Mouse (Mus musculus) midbrain, embryonic 11.5 days (tissue): ENCODE measurements at regions not wholly inside any gene's neighbourhood (a gene's known extent, or its start where the extent isn't known, plus 50 kb on each side); places are given as distances from the start of the nearest gene placed in this dataset.
"Not testable (repeated sequence)": the region's sequence is repeated elsewhere in the genome, so short reads cannot be mapped to it uniquely, and the experiment has no call there.

ENCODE experiments used
- ATAC-seq: fragments of 200-750 bp; cut with Nextera tagmentation; 2 replicates; pipeline ENCODE4 v1.8.0; 2017; ENCODE audit warnings: moderate TSS enrichment, moderate library complexity; ENCODE audit not compliant: low FRiP score
- DNase-seq: peaks from one replicate; pipeline ENCODE4 v3.0.0; 2015; ENCODE audit warnings: low spot score; ENCODE audit errors: missing footprints
- H3K27ac ChIP-seq: fragments of 300-500 bp; sonication (generic); 2 replicates; pipeline ENCODE4 v1.5.1; 2014; ENCODE audit warnings: low read depth, low read length
- H3K27me3 ChIP-seq: fragments of 300-500 bp; sonication (generic); 2 replicates; pipeline ENCODE4 v1.6.1; 2014; ENCODE audit warnings: mild to moderate bottlenecking, low read length, moderate library complexity, mixed read lengths; ENCODE audit not compliant: control insufficient read depth, insufficient read depth
- H3K36me3 ChIP-seq: fragments of 300-500 bp; sonication (generic); 2 replicates; pipeline ENCODE4 v1.6.1; 2014; ENCODE audit warnings: mild to moderate bottlenecking, low read length, moderate library complexity, mixed read lengths; ENCODE audit not compliant: control insufficient read depth, insufficient read depth
- H3K4me1 ChIP-seq: fragments of 300-500 bp; sonication (generic); 2 replicates; pipeline ENCODE4 v1.6.1; 2014; ENCODE audit warnings: low read length; ENCODE audit not compliant: control insufficient read depth, insufficient read depth
- H3K4me2 ChIP-seq: fragments of 300-500 bp; sonication (generic); 2 replicates; pipeline ENCODE4 v1.6.1; 2014; ENCODE audit warnings: mild to moderate bottlenecking, moderate library complexity
- H3K4me3 ChIP-seq: fragments of 300-500 bp; sonication (generic); 2 replicates; pipeline ENCODE4 v1.5.1; 2014; ENCODE audit warnings: low read depth, low read length
- H3K9ac ChIP-seq: fragments of 300-500 bp; sonication (generic); 2 replicates; pipeline ENCODE4 v1.6.1; 2014; ENCODE audit warnings: low read length
- H3K9me3 ChIP-seq: fragments of 300-500 bp; sonication (generic); 2 replicates; pipeline ENCODE4 v1.6.1; 2016; ENCODE audit warnings: low read length; ENCODE audit not compliant: control insufficient read depth
- WGBS: fragments of 180-500 bp; shearing (Covaris S2); extraction: QIAGEN DNeasy Blood & Tissue Kit; methylation state at CpG from one replicate; pipeline ENCODE4 v1.1.7; 2014; 5-methylcytosine and 5-hydroxymethylcytosine counted together

DNA sequence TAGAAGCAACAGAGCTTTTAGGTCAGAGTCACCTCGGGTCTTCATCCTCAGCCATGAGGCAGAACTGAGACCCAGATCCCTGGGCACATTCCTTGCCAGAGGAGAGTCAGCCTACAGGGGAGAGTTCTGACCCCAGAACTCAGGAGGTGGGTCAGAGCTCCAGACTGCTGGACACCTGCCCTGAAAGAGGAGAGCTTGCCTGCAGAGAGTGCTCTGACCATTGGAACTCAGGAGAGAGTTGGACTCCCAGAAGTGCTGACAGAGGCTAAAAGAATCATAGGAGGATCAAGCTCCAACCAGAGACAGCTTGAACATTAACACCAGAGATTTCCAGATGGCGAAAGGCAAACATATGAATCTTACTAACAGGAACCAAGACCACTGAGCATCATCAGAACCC, 211.4 kb downstream of the Akain1 start:
- H3K4me1 ChIP-seq, H3K36me3 ChIP-seq, DNase-seq, ATAC-seq, H3K27me3 ChIP-seq, H3K27ac ChIP-seq, H3K4me2 ChIP-seq, H3K9ac ChIP-seq, H3K9me3 ChIP-seq, H3K4me3 ChIP-seq: not testable (repeated sequence)
- WGBS, result 79% methylated on average over 2 of the region's 2 CpGs

DNA sequence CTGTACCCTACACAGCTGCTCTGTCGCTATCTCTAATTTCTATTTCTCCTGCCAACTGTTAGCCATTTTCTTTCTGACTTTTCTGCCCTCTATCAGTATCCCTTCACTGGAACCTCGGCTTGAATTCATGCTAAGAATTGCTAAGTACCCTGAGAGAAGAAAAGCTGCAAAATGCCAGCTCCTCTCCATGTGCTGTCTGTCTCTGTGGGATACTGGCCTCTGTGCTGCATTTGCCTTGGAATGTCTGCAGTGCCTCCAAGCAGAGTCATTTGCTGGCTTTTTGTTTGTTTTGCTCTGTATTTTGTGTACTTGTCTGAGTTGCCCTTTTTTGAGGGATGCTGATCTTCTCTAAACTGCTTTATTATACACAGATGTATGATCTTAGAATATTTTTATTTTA, 215.5 kb downstream of the Akain1 start:
- H3K27ac ChIP-seq, result no peak overlapping the region
- ATAC-seq, result no peak
- no peaks in the 10 kb centered on the region for H3K27me3 ChIP-seq
- H3K9me3 ChIP-seq, result no peaks in the 10 kb centered on the region
- 35% methylated on average over 2 of the region's 2 CpGs for WGBS
- no peak overlapping the region for H3K4me3 ChIP-seq
- DNase-seq, result no peak
- no peak overlapping the region for H3K4me2 ChIP-seq
- H3K4me1 ChIP-seq, result no peaks in the 10 kb centered on the region
- H3K9ac ChIP-seq, result no peak overlapping the region
- H3K36me3 ChIP-seq, result no peaks in the 10 kb centered on the region

DNA sequence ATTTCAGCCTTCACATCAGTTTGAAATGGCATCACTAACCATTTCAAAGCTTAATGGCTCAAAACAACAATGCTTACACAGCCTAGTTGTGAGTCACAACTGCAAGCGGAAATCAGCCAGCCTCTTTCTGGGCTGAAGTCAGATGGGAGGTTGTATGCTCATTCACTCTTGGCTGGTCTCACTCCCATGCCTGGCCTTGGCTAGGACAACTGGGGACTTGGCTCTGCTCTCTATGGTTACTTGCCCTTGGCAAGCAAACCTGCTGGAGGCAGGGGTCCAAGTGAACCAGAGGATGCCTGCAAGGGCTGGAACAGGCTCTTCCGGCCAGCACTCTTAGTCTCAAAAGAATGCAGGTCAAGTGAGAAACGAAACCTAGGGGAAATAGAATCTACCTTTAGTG, 233.4 kb downstream of the Akain1 start:
- DNase-seq (no peak), ATAC-seq (no peak)
- H3K4me1 ChIP-seq, result no peaks in the 10 kb centered on the region
- no peak overlapping the region for H3K9ac ChIP-seq
- no peaks in the 10 kb centered on the region for H3K36me3 ChIP-seq
- H3K4me2 ChIP-seq, result no peak overlapping the region
- H3K27me3 ChIP-seq, result no peaks in the 10 kb centered on the region
- H3K4me3 ChIP-seq, result no peak overlapping the region
- no peaks in the 10 kb centered on the region for H3K9me3 ChIP-seq
- H3K27ac ChIP-seq, result no peak overlapping the region
- 92% methylated on average over 3 of the region's 3 CpGs for WGBS

DNA sequence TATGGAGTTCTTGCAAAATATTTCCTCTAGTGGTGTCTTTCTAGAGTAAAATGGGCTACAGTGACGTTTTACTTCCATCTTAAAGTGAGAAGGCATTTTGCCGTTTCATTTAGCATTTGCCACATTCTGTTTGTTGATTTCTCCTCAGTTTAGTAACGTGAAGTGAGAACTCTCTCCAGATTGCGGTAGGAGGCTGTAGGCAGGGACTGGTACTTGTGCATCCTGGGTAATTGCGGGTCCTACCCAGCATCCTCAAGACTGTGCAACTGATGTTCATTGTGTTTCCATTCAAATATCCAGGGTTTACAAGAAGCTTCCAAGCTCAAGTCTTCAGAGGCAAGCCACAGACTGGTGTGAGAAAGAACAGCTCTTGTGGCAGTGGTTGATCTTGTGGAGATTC, 244.0 kb downstream of the Akain1 start:
- H3K9me3 ChIP-seq, result no peaks in the 10 kb centered on the region
- no peak overlapping the region for H3K27ac ChIP-seq
- no peak overlapping the region for H3K4me3 ChIP-seq
- DNase-seq, result no peak
- H3K9ac ChIP-seq, result no peak overlapping the region
- WGBS, result 83% methylated on average over 5 of the region's 5 CpGs
- no peaks in the 10 kb centered on the region for H3K27me3 ChIP-seq
- no peak for ATAC-seq
- no peaks in the 10 kb centered on the region for H3K4me1 ChIP-seq
- no peak overlapping the region for H3K4me2 ChIP-seq
- no peaks in the 10 kb centered on the region for H3K36me3 ChIP-seq

DNA sequence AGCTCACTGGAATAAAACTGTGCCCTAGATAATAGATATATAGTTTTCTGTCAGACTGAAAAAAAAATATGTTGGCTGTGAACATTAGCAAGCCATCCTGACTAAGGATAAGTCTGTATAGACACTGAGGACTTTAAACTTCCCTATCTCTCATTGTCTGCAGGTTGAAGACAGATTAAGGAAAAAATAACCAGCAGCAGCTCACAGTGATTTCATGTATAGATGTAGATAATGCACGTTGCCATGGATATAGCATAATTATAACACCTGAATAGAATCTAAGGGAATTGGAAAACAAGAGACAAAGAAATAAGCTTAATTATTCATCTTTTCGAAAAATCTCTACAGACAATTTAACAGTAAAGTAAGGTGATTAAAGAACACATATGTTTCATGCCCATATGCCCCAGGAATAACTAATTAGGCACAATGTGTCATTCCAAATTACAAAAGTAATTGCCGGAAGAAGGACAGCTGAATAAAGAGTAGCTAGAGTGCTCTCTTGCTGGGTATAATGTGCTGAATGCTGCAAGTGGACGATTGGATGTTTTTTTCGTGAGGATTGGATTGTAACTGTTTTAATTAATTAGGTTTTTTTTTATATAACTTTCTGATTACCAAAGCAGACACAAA, 246.6 kb downstream of the Akain1 start:
- Histone ChIP-seq H3K36me3 (no peaks in the 10 kb centered on the region), H3K9me3 (no peaks in the 10 kb centered on the region), H3K27me3 (no peaks in the 10 kb centered on the region), H3K4me1 (no peaks in the 10 kb centered on the region), H3K4me2 (no peak overlapping the region), H3K4me3 (no peak overlapping the region), H3K9ac (no peak overlapping the region), H3K27ac (no peak overlapping the region)
- DNase-seq (no peak), ATAC-seq (no peak)
- whole genome bisulfite sequencing, result 70% methylated on average over 5 of the region's 5 CpGs

DNA sequence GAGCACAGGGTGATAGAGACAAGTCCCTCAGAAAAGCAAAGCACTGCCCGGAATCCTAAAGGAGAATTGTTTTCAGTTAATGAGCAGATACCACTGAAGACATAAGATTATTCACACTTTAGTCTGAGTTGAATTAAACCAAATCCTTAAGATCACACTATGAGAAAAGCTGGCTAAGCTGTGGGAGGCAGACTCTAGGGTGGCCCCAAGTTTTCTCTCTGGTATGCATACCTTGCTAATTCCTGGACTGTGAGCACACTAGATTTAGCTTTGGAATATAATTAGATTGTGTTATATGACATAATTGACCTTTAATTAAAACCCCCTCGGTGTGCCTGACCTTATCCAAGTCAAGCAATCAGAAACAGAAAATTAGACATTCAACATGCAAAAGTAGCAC, 247.3 kb downstream of the Akain1 start:
- Histone ChIP-seq H3K27me3 (no peaks in the 10 kb centered on the region), H3K9ac (no peak overlapping the region), H3K4me3 (no peak overlapping the region), H3K9me3 (no peaks in the 10 kb centered on the region), H3K27ac (no peak overlapping the region), H3K4me1 (no peaks in the 10 kb centered on the region), H3K4me2 (no peak overlapping the region), H3K36me3 (no peaks in the 10 kb centered on the region)
- 56% methylated on average over 2 of the region's 2 CpGs for WGBS
- no peak for ATAC-seq
- no peak for DNase-seq

DNA sequence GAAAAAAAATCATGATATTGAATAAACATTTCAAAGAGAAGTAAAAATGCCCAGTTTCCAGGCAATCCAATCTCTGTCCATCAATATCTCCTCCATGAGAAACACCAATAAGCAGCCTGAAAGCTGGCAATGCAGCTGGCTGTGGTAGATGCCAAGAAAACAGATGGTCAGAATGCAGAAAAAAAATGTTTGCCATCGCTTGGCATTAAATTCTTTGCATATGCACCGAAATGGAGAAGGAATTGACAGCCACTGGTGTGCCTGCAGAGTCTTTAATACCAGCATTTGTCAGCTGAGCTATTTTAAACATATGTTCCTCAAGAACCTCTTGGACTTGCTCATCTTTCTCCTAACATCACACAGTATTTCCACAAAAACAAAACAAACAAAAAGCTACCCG, 256.2 kb downstream of the Akain1 start:
- Histone ChIP-seq H3K9ac (no peak overlapping the region), H3K4me3 (no peak overlapping the region), H3K27me3 (no peaks in the 10 kb centered on the region), H3K4me1 (no peaks in the 10 kb centered on the region), H3K9me3 (no peaks in the 10 kb centered on the region), H3K4me2 (no peak overlapping the region), H3K36me3 (no peaks in the 10 kb centered on the region), H3K27ac (no peak overlapping the region)
- 84% methylated on average over 3 of the region's 3 CpGs for whole genome bisulfite sequencing
- DNase-seq, result no peak
- ATAC-seq, result no peak

DNA sequence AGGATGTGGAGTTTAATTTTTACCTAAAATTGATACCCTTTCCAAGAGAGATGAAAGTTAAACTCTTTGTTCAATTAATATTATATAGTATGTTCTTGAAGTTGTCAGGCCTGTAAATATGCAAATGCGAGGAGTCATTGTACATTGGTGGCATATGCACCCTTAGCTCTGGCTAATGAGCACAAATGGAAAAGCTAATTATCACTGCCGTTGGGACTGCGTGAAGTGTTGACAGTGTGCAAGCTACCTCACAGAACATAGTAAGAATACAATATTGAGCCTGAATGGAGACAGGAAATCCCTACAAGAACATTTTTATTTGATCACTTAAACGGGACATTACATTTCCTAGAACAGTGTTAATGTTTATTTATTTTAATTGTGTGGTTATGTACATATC, 241.5 kb upstream of the Dlgap1 start:
- WGBS, result 85% methylated on average over 4 of the region's 4 CpGs
- no peaks in the 10 kb centered on the region for H3K27me3 ChIP-seq

DNA sequence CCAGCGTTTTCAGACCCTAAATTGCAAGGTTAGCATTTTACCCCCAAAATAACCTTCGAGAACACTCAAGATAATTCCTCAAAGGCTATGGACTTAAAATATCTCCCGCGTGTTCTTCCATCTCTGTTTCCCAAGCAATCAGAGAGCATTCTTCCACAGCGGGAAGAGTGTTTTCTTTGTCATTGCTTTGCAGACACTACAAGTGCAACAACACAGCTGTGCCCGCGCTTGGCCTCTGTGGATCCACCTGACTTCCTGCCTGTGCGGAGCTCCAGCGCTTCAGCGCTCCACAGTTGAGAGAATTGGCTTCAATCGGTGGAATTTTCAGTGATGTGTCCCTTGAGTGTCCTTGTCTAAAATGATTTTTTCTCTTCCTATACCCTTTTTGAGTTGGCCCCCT, 235.9 kb upstream of the Dlgap1 start:
- Histone ChIP-seq H3K9ac (no peak overlapping the region), H3K27ac (no peak overlapping the region), H3K4me1 (no peaks in the 10 kb centered on the region), H3K4me3 (no peak overlapping the region), H3K4me2 (no peak overlapping the region), H3K9me3 (no peaks in the 10 kb centered on the region), H3K36me3 (no peaks in the 10 kb centered on the region), H3K27me3 (no peaks in the 10 kb centered on the region)
- 89% methylated on average over 11 of the region's 11 CpGs for WGBS
- DNase-seq (no peak), ATAC-seq (no peak)

More for the DNA sequence above, 241.5 kb upstream of the Dlgap1 start:
- Histone ChIP-seq H3K36me3 (no peaks in the 10 kb centered on the region), H3K9ac (no peak overlapping the region), H3K4me1 (no peaks in the 10 kb centered on the region), H3K4me2 (no peak overlapping the region), H3K27ac (no peak overlapping the region), H3K9me3 (no peaks in the 10 kb centered on the region), H3K4me3 (no peak overlapping the region)
- DNase-seq, result no peak
- ATAC-seq, result no peak
